9 mouse cellular contexts compared by ENCODE assay signal in genomic region chr13:28416231-28416630, GRCm38 (mm10).
A peak's percentile ranks its signal among the peaks of the same experiment; 100 is the strongest.
DNase-seq lines count a peak whose midpoint lies in the region; ATAC-seq and TF ChIP-seq lines count a peak whose summit lies in the region.
"Had no signal": no experiment of that assay in that cellular context is flagged by ENCODE, and none has a peak within 500 bp of the region (broad histone marks: within the 10 kb centered on the region; RNA-seq: fewer than 3 reads in every experiment).

No protein-coding gene starts in this region.

- H3K4me3 ChIP-seq in lung, postnatal 0 days (ENCODE audit: low read depth, low read length): no peak overlapping the region
- H3K4me3 ChIP-seq in forebrain, embryonic 15.5 days: peak overlapping the region; percentile 34
- no peak overlapping the region for H3K4me3 ChIP-seq in hindbrain, embryonic 10.5 days
- H3K4me3 ChIP-seq in midbrain, embryonic 14.5 days (replicated peaks; ENCODE audit: low read depth, low read length): peak overlapping the region; percentile 30

- WGBS in lung, postnatal 0 days: 25% methylated on average over 6 of the region's 6 CpGs
- WGBS in forebrain, embryonic 15.5 days: 2% methylated on average over 6 of the region's 6 CpGs
- 11% methylated on average over 6 of the region's 6 CpGs for WGBS in hindbrain, embryonic 10.5 days
- 1% methylated on average over 6 of the region's 6 CpGs for WGBS in midbrain, embryonic 14.5 days

- peaks cover 16% of the 10 kb centered on the region; the same call in 1 of the 2 replicates for H3K4me1 ChIP-seq in lung, postnatal 0 days (ENCODE audit: insufficient read depth, low read depth, low read length)
- H3K4me1 ChIP-seq in forebrain, embryonic 15.5 days: peaks cover 63% of the 10 kb centered on the region
- peaks cover 62% of the 10 kb centered on the region for H3K4me1 ChIP-seq in hindbrain, embryonic 10.5 days (replicated peaks)
- peaks cover 65% of the 10 kb centered on the region for H3K4me1 ChIP-seq in midbrain, embryonic 14.5 days (ENCODE audit: control insufficient read depth, insufficient read depth, low read length)

- peak; percentile 55 for DNase-seq in lung, postnatal 0 days (ENCODE audit: low spot score)
- no peak for DNase-seq in lung, postnatal 25 days (ENCODE audit: low spot score)
- peak; percentile 80 for DNase-seq in hindbrain, embryonic 10.5 days (ENCODE audit: low spot score)
- DNase-seq in layer of hippocampus, adult 9-11 months: peak; percentile 73
- DNase-seq in midbrain, embryonic 14.5 days: peak; percentile 86
- peak; percentile 85 for DNase-seq in telencephalon, adult 2 months (ENCODE audit: low read depth, low spot score)
- DNase-seq in B cell, adult 2 months: no peak

- H3K4me2 ChIP-seq in lung, postnatal 0 days (replicated peaks; ENCODE audit: low read depth, low read length): no peak overlapping the region
- H3K4me2 ChIP-seq in forebrain, embryonic 15.5 days (replicated peaks): peak overlapping the region; percentile 46
- peak overlapping the region; percentile 57 for H3K4me2 ChIP-seq in midbrain, embryonic 14.5 days (ENCODE audit: low read length)

- H3K9ac ChIP-seq in lung, postnatal 0 days (replicated peaks; ENCODE audit: low read depth): no peak overlapping the region
- H3K9ac ChIP-seq in forebrain, embryonic 15.5 days (replicated peaks): peak overlapping the region; percentile 25
- H3K9ac ChIP-seq in midbrain, embryonic 14.5 days (replicated peaks; ENCODE audit: low read length): peak overlapping the region; percentile 59

- H3K36me3 ChIP-seq in lung, postnatal 0 days (ENCODE audit: insufficient read depth, low read length): no peaks in the 10 kb centered on the region
- H3K36me3 ChIP-seq in forebrain, embryonic 15.5 days: no peaks in the 10 kb centered on the region
- no peaks in the 10 kb centered on the region for H3K36me3 ChIP-seq in hindbrain, embryonic 10.5 days
- H3K36me3 ChIP-seq in midbrain, embryonic 14.5 days (ENCODE audit: control insufficient read depth, insufficient read depth, low read length): no peaks in the 10 kb centered on the region
- H3K36me3 ChIP-seq: G1E had no signal

- peak; percentile 39 for ATAC-seq in lung, postnatal 0 days
- ATAC-seq in forebrain, embryonic 15.5 days (replicated peaks): peak; percentile 93
- ATAC-seq in midbrain, embryonic 14.5 days (ENCODE audit: low FRiP score, low TSS enrichment): peak; percentile 89

- no peak for TF ChIP-seq EP300 in lung, postnatal 0 days (IDR thresholded peaks at IDR 0.05)

- no peak overlapping the region for H3K27ac ChIP-seq in lung, postnatal 0 days (ENCODE audit: low read length)
- H3K27ac ChIP-seq in forebrain, embryonic 15.5 days (replicated peaks): peak overlapping the region; percentile 95
- peak overlapping the region; percentile 91 for H3K27ac ChIP-seq in hindbrain, embryonic 10.5 days
- H3K27ac ChIP-seq in midbrain, embryonic 14.5 days (replicated peaks; ENCODE audit: low read depth, low read length): peak overlapping the region; percentile 93

- no peaks in the 10 kb centered on the region for H3K9me3 ChIP-seq in lung, postnatal 0 days (ENCODE audit: low read length)
- no peaks in the 10 kb centered on the region for H3K9me3 ChIP-seq in forebrain, embryonic 15.5 days
- no peaks in the 10 kb centered on the region for H3K9me3 ChIP-seq in hindbrain, embryonic 10.5 days
- H3K9me3 ChIP-seq in midbrain, embryonic 14.5 days (ENCODE audit: control insufficient read depth, low read length): no peaks in the 10 kb centered on the region
- H3K9me3 ChIP-seq: G1E had no signal

- no peaks in the 10 kb centered on the region for H3K27me3 ChIP-seq in lung, postnatal 0 days (replicated peaks; ENCODE audit: insufficient read depth, low read length)
- no peaks in the 10 kb centered on the region for H3K27me3 ChIP-seq in forebrain, embryonic 15.5 days
- no peaks in the 10 kb centered on the region for H3K27me3 ChIP-seq in hindbrain, embryonic 10.5 days (ENCODE audit: insufficient read depth, poor library complexity, severe bottlenecking)
- H3K27me3 ChIP-seq in midbrain, embryonic 14.5 days (ENCODE audit: control insufficient read depth, insufficient read depth, low read length): no peaks in the 10 kb centered on the region

- no peak for TF ChIP-seq CTCF in lung, postnatal 0 days (IDR thresholded peaks at IDR 0.05)

Comparison
In these comparisons a context has a peak if more than half of its experiments do, and no peak if none do; other contexts are left out.
1. DNase-seq: peak in lung, postnatal 0 days (single experiment), hindbrain, embryonic 10.5 days (single experiment), layer of hippocampus, adult 9-11 months (single experiment), midbrain, embryonic 14.5 days (single experiment) and telencephalon, adult 2 months (single experiment); none in lung, postnatal 25 days (single experiment) and B cell, adult 2 months (0 of 2).
2. ATAC-seq: peak in every context shown above with its lines; median percentile 93 in forebrain, embryonic 15.5 days; 89 in midbrain, embryonic 14.5 days; 39 in lung, postnatal 0 days.
3. H3K4me3 ChIP-seq: peak in forebrain, embryonic 15.5 days (single experiment) and midbrain, embryonic 14.5 days (single experiment); none in lung, postnatal 0 days (single experiment) and hindbrain, embryonic 10.5 days (single experiment).